Mouse (Mus musculus) testis, adult 2 months (tissue): Measurements from ENCODE around the gene Ccdc149.

Experiments
- CTCF ChIP-seq: fragments of 200-500 bp; IDR thresholded peaks from 2 replicates; pipeline ENCODE4 v1.5.1; 2012; ENCODE audit warnings: low read depth, mild to moderate bottlenecking, inconsistent platforms, low read length, moderate library complexity; ENCODE audit not compliant: control insufficient read depth, insufficient read depth, insufficient replicate concordance
- POLR2A ChIP-seq: fragments of 200-500 bp; IDR thresholded peaks from 2 replicates; pipeline ENCODE4 v1.6.1; 2012; ENCODE audit warnings: low read depth, mild to moderate bottlenecking, inconsistent platforms, low read length, moderate library complexity; ENCODE audit not compliant: control insufficient read depth

- no peak for TF ChIP-seq CTCF
- no peak for TF ChIP-seq POLR2A
Observed at GRCm38 (mm10) chr5:52425819-52426218, 45.5 kb downstream of the Ccdc149 start.
